Mouse (Mus musculus): ENCODE measurements around the gene Unc93b1. TPM values are rescaled to one million over a fixed set of nuclear protein-coding genes. Genes with fewer than 3 reads are reported as not detected.

Unc93b1 gene
- polyA plus RNA-seq, 1 experiment from 2014 or later = 27.7 TPM

DNA sequence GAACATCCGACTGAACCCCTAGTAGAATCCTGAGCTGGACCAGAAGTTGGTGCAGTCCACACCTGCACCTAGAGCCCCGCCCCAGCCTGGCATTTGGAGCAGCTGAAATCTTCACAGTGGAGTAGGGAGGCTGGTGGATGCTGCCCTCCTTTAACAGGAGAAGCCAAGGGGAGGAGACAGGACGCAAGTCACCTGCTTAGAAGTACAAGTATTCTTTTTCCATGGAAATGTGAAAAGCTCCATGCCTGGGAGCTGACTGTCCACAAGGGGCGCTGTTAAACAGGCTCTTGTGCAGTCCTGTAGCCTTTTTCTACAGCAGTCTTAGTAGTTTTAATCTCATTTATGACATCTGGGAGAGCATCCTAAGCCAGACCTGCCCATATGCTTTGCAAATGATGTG lies 53.8 kb downstream of the Unc93b1 start:
- H3K4me1 ChIP-seq = peaks cover 14% of the 10 kb centered on the region
- no peak overlapping the region for H3K27ac ChIP-seq (replicated peaks)
- no peak overlapping the region for H3K4me2 ChIP-seq (replicated peaks)
- no peak for ATAC-seq (ENCODE audit: insufficient number of reproducible peaks, low FRiP score, low TSS enrichment, low read depth)
- H3K9ac ChIP-seq = no peak overlapping the region
- H3K27me3 ChIP-seq = no peaks in the 10 kb centered on the region
- 85% methylated on average over 4 of the region's 4 CpGs for WGBS
- no peak overlapping the region for H3K4me3 ChIP-seq (replicated peaks)
- no peaks in the 10 kb centered on the region for H3K9me3 ChIP-seq (replicated peaks)
- no peaks in the 10 kb centered on the region for H3K36me3 ChIP-seq

DNA sequence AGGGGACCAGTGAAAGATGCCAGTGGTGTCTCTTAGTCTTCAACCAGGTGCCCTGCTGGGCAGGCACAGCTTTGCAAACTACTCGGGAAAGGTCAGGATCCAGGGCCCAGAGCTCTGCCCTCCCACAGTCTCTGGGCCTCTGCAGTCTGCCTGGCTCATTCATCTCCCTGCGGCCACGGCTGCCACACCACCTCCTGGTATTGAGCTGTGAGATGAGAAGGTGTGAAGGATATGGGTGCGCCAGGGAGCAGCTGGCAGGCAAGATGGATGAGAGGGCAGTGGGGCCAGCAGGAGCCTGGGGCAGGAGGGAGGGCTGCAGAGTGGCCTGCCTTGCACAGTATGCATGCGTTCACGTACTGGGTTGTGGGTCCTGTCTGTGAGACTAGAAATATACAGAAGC lies 55.8 kb downstream of the Unc93b1 start:
- no peak for ATAC-seq (ENCODE audit: insufficient number of reproducible peaks, low FRiP score, low TSS enrichment, low read depth)
- no peaks in the 10 kb centered on the region for H3K36me3 ChIP-seq
- H3K27me3 ChIP-seq = no peaks in the 10 kb centered on the region
- H3K4me3 ChIP-seq (replicated peaks) = no peak overlapping the region
- no peaks in the 10 kb centered on the region for H3K9me3 ChIP-seq (replicated peaks)
- no peak overlapping the region for H3K27ac ChIP-seq (replicated peaks)
- H3K4me2 ChIP-seq (replicated peaks) = no peak overlapping the region
- no peak overlapping the region for H3K9ac ChIP-seq
- WGBS = 61% methylated on average over 6 of the region's 6 CpGs
- H3K4me1 ChIP-seq = peaks cover 11% of the 10 kb centered on the region

DNA sequence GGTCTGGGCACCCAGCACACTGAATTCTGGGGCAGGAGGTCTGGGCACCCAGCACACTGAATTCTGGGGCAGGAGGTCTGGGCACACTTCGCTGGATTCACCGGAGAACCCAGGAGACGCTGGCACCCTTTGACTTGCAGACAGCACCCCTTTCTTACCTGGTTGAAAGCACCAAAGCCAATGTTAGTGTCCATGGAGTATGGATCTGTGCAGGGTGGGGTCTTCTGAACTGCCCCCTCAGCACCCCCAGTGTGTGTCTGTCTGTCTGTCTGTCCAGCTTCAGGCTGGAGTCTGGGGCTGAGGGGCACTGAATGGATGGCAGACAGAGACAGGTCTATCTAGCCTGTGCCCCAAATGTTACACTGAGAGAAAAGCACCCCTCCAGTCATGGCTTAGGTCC lies 56.6 kb downstream of the Unc93b1 start:
- Histone ChIP-seq H3K27ac (replicated peaks) (no peak overlapping the region), H3K36me3 (no peaks in the 10 kb centered on the region), H3K9ac (no peak overlapping the region), H3K27me3 (no peaks in the 10 kb centered on the region), H3K4me3 (replicated peaks) (no peak overlapping the region), H3K4me2 (replicated peaks) (no peak overlapping the region), H3K4me1 (peaks cover 5% of the 10 kb centered on the region), H3K9me3 (replicated peaks) (no peaks in the 10 kb centered on the region)
- ATAC-seq (ENCODE audit: insufficient number of reproducible peaks, low FRiP score, low TSS enrichment, low read depth) = no peak
- WGBS = 93% methylated on average over 3 of the region's 3 CpGs

GRCm38 (mm10) chr19:3991966-3992365 lies 57.0 kb downstream of the Unc93b1 start:
- Histone ChIP-seq H3K27ac (replicated peaks) (no peak overlapping the region), H3K27me3 (no peaks in the 10 kb centered on the region), H3K9ac (no peak overlapping the region), H3K4me1 (peaks cover 1% of the 10 kb centered on the region; the same call in 1 of the 2 replicates), H3K9me3 (replicated peaks) (no peaks in the 10 kb centered on the region), H3K36me3 (no peaks in the 10 kb centered on the region), H3K4me3 (replicated peaks) (no peak overlapping the region), H3K4me2 (replicated peaks) (no peak overlapping the region)
- 77% methylated on average over 3 of the region's 3 CpGs for WGBS
- no peak for ATAC-seq (ENCODE audit: insufficient number of reproducible peaks, low FRiP score, low TSS enrichment, low read depth)

GRCm38 (mm10) chr19:3992416-3992815 lies 57.4 kb downstream of the Unc93b1 start, which contains the start of gene Tbx10:
Gene Tbx10, plus strand, starts transcription at chr19:3992752.
- Histone ChIP-seq H3K4me3 (replicated peaks) (no peak within 1 kb of the TSS), H3K9ac (no peak within 1 kb of the TSS), H3K27ac (replicated peaks) (no peak within 1 kb of the TSS), H3K4me1 (no peaks in the 10 kb centered on the region; the same call in 1 of the 2 replicates), H3K36me3 (no peaks in the 10 kb centered on the region), H3K9me3 (replicated peaks) (no peaks in the 10 kb centered on the region), H3K4me2 (replicated peaks) (no peak within 1 kb of the TSS), H3K27me3 (no peaks in the 10 kb centered on the region)
- no peak for ATAC-seq (ENCODE audit: insufficient number of reproducible peaks, low FRiP score, low TSS enrichment, low read depth)
- WGBS = 43% methylated on average over 5 of the region's 5 CpGs

- Histone ChIP-seq H3K9me3 (replicated peaks) (no peaks in the 10 kb centered on the region), H3K4me1 (peaks cover 11% of the 10 kb centered on the region), H3K27ac (replicated peaks) (no peak overlapping the region), H3K9ac (no peak overlapping the region), H3K4me3 (replicated peaks) (no peak overlapping the region), H3K36me3 (no peaks in the 10 kb centered on the region), H3K4me2 (replicated peaks) (no peak overlapping the region), H3K27me3 (no peaks in the 10 kb centered on the region)
- no peak for ATAC-seq (ENCODE audit: insufficient number of reproducible peaks, low FRiP score, low TSS enrichment, low read depth)
- WGBS = 66% methylated on average over 6 of the region's 6 CpGs
Observed at GRCm38 (mm10) chr19:3994932-3995331, 59.9 kb downstream of the Unc93b1 start.

DNA sequence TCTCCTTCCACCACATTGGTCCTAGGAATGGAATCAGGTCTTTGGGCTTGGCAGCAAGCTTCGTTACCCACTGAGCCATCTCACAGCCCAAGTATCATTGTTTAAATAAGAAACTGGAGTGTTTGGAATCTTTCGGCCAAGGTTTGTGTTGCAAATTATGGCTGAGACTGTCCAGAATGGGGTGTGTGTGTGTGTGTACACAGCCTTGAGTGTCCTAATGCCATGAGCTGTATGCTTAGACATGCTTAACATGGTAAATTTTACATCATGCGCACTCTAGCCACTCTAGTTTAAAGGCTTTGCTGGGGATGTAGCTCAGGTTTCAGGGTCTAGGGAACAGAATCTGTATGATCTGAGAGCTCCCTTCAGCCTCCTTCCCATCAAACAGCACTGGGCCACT lies 60.5 kb downstream of the Unc93b1 start:
- Histone ChIP-seq H3K36me3 (no peaks in the 10 kb centered on the region), H3K9ac (no peak overlapping the region), H3K9me3 (replicated peaks) (no peaks in the 10 kb centered on the region), H3K4me2 (replicated peaks) (no peak overlapping the region), H3K4me1 (peaks cover 12% of the 10 kb centered on the region), H3K27ac (replicated peaks) (no peak overlapping the region), H3K27me3 (no peaks in the 10 kb centered on the region), H3K4me3 (replicated peaks) (no peak overlapping the region)
- 71% methylated on average over 3 of the region's 3 CpGs for WGBS
- ATAC-seq (ENCODE audit: insufficient number of reproducible peaks, low FRiP score, low TSS enrichment, low read depth) = no peak

GRCm38 (mm10) chr19:3996106-3996505 lies 61.1 kb downstream of the Unc93b1 start:
- Histone ChIP-seq H3K4me1 (peaks cover 15% of the 10 kb centered on the region), H3K36me3 (no peaks in the 10 kb centered on the region), H3K4me2 (replicated peaks) (no peak overlapping the region), H3K27ac (replicated peaks) (no peak overlapping the region), H3K4me3 (replicated peaks) (no peak overlapping the region), H3K9ac (no peak overlapping the region), H3K27me3 (no peaks in the 10 kb centered on the region), H3K9me3 (replicated peaks) (no peaks in the 10 kb centered on the region)
- 52% methylated on average over 7 of the region's 7 CpGs for whole genome bisulfite sequencing
- no peak for ATAC-seq (ENCODE audit: insufficient number of reproducible peaks, low FRiP score, low TSS enrichment, low read depth)

- Histone ChIP-seq H3K9ac (no peak overlapping the region), H3K4me3 (replicated peaks) (no peak overlapping the region), H3K4me2 (replicated peaks) (no peak overlapping the region), H3K27me3 (no peaks in the 10 kb centered on the region), H3K4me1 (peaks cover 22% of the 10 kb centered on the region), H3K9me3 (replicated peaks) (no peaks in the 10 kb centered on the region), H3K27ac (replicated peaks) (no peak overlapping the region), H3K36me3 (no peaks in the 10 kb centered on the region)
- 75% methylated on average over 8 of the region's 8 CpGs for WGBS
- no peak for ATAC-seq (ENCODE audit: insufficient number of reproducible peaks, low FRiP score, low TSS enrichment, low read depth)
Observed at GRCm38 (mm10) chr19:3996747-3997146, 61.8 kb downstream of the Unc93b1 start.

DNA sequence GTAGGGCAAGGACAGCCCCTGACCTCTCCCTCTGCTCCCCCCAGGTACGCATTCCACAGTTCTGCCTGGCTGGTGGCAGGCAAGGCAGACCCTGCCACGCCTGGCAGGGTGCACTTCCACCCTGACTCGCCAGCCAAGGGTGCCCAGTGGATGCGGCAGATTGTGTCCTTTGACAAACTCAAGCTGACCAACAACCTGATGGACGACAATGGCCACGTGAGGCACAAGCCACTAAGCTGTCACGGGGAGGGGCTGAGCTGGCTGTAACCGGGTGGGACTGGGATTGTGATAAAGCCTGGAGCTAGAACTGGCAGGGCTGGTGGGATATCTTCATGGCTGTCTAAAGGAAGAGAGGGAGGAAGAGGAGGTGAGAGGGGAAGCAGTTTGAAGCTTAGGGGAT lies 62.2 kb downstream of the Unc93b1 start:
- H3K9ac ChIP-seq = no peak overlapping the region
- no peaks in the 10 kb centered on the region for H3K27me3 ChIP-seq
- H3K36me3 ChIP-seq = no peaks in the 10 kb centered on the region
- H3K9me3 ChIP-seq (replicated peaks) = no peaks in the 10 kb centered on the region
- no peak overlapping the region for H3K4me2 ChIP-seq (replicated peaks)
- peaks cover 23% of the 10 kb centered on the region for H3K4me1 ChIP-seq
- H3K4me3 ChIP-seq (replicated peaks) = no peak overlapping the region
- H3K27ac ChIP-seq (replicated peaks) = no peak overlapping the region
- ATAC-seq (ENCODE audit: insufficient number of reproducible peaks, low FRiP score, low TSS enrichment, low read depth) = no peak
- WGBS = 65% methylated on average over 8 of the region's 8 CpGs

DNA sequence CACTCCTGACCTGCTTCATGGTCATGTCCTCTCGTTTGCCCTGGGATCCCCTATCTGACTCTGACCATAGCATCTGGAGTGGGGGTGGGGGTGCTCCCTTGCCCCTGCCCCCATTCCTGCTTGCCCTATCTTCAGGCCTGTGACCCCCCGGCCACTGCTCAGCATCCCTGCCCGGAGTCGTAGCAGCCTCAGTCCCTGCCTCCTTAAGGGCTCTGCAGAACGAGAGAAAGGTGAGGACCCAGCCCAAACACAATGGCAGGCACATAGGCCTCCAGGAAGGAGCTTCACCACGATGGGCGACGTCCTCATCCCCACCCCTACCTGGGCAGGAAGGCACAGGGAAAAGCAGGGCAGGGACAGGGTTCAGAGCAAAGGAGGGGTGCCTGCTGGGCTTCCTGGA lies 63.3 kb downstream of the Unc93b1 start:
- H3K27ac ChIP-seq (replicated peaks) = no peak overlapping the region
- peaks cover 23% of the 10 kb centered on the region for H3K4me1 ChIP-seq
- no peak overlapping the region for H3K9ac ChIP-seq
- no peak overlapping the region for H3K4me3 ChIP-seq (replicated peaks)
- no peak overlapping the region for H3K4me2 ChIP-seq (replicated peaks)
- 75% methylated on average over 8 of the region's 8 CpGs for WGBS
- no peaks in the 10 kb centered on the region for H3K36me3 ChIP-seq
- no peaks in the 10 kb centered on the region for H3K27me3 ChIP-seq
- ATAC-seq (ENCODE audit: insufficient number of reproducible peaks, low FRiP score, low TSS enrichment, low read depth) = no peak
- no peaks in the 10 kb centered on the region for H3K9me3 ChIP-seq (replicated peaks)

All from embryonic facial prominence, embryonic 15.5 days (tissue).